Mouse (Mus musculus) mesoderm, embryonic 11.5 days (tissue): ENCODE results near the gene Efnb2.

Experiments used
- DNase-seq: peaks from one replicate; pipeline ENCODE4 v3.0.0-alpha.2; 2012; ENCODE audit warnings: low read depth, low spot score

The Efnb2 gene

DNA sequence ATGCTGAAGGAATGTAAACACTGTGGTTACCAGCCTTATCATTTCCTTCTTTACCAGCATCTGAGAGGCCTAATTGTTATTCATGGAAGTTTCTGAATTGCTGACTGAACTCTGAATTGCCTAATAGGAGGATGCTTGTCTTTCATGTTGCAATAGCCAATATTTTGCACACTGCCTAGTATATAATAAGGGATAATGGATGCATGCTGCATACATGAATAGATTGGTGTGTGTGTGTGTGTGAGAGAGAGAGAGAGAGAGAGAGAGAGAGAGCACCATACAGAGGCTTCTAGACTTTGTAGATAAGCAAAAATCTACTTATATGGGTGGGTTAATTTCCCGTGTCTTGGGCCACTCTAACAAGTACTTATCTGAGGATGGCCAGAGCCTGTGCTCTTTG, 47.2 kb downstream of the Efnb2 start:
- no peak for DNase-seq

DNA sequence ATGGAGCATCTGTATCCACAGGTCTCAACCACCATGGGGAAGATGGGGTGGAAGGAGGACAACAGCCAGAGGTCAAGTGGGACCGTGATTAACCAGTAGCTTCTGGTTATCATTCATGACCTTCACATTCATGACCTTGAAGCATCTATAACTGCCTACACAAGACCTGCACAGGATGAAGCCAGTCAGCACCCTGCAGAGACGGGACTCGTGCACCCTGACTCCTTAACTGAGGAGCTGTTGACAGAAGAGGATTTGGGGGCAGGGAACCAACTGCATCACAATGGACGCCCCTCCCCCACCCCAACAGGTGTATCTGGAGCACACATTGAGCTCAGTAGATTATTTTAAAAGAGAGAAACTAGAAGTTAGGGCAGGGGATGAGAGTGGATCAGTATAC, 49.1 kb downstream of the Efnb2 start:
- no peak for DNase-seq

DNA sequence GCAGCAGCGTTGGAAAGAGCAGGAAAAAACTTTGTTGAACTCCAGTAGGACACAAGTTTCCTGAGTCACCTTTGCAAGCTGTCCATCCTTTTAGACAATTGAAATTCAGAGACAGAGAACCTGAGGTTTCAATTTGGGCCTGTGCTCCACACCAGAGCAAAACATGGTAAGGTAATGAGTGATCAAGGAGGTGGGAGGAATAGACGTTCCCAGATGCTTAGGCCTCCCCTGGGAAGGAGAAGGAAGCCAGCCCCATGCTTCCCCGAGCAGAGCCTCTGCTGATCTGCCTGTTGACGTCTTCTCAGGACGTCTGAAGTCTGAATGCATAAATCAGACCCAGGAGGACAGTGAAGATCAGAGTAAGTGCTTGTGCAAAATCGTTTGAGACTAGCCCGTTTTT, 51.3 kb downstream of the Efnb2 start:
- no peak for DNase-seq

DNA sequence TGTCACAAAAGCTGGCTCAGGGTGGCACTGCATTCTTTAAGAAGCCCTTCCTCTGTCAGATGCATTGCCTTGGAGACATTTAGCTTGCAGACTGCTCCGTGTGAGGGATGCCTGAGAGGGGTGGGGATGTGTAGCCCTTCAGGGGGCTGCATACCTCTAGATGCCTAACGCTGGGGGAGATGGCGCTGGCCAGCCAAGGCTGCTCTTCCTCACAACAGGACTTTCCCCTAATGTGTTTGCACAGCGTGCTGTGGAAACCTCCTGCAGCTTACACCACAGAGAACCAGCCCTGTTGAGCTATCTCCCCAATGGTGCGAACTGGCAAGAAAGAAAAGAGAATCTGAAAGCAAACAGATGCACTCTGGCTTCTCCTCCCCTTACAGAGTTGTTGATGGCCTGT, 51.9 kb downstream of the Efnb2 start:
- DNase-seq, result peak; percentile 33

DNA sequence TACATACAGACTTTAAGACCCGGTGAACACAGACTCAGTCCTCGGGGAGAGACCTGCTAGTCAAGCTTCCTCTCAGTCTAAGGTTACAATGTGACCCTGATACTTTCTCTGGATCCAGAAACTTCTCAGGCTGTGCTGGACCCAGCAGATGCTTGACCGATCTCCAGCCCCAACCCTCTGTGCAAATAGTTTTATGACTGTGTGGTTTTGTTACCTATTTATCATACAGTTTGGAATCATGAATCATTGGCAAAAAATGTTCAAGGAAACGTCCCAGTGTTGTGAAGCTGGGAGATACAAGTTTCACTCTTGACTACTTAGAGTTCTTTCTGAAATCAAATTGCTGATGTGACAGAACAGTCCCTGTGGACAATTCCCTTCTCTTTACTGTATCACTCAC, 55.4 kb downstream of the Efnb2 start:
- no peak for DNase-seq

DNA sequence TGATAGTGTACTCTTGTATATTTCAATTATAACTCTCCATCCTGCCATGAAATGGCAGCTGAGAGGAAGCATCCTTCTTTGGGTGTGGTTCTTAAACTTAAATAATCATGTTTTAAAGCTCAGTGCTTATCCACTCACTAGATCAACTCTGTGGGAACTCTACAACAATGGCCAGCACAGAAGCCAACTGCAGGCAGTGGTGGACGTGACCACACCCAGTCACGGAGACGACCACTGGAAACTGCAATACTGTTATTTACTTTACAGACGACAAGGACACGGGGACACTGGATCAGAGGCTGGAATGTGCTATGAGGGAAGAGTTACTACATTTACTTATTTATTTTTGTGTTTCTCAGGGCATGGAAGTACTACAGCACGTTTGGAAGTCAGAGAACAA, 57.2 kb downstream of the Efnb2 start:
- no peak for DNase-seq

DNA sequence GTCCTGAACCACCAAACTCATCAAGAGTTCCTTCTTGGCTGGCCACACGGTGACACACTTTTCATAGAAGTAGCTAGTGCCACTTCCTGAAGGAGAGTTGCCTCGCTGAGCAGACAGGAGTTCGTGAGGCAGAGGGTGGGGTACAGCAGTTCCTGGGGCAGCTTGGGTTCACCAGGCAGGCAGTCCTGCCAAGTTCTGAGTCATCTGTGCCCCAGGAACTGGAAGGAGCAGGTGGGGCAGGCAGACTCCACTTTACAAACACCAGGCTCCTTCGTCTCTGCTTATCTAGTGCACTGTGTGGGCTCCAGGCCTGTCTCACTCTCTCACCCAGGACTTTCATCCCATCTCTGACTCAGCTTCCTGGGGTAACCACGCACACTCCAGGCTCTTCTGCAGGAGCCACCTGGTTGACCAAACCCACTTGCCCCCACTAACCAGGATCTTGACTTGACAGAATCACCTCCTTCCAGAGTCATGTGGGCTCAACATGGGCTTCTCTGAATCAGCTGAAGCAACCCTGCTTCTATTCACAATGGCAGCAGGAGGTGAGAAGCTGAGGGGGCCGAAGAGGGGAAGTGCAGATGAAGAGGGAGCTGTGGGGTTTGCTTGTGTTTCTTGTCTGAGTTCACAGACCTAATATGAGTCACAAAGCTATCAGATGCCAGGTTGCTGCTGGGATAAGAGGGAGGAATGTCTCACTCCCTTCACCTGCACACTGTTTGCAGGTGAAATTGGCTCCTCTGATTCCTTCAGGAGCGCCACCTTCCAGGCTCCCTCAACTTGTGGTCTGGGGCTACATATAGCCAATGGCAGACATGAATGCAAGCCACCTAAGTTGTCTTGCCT, 58.2 kb downstream of the Efnb2 start:
- DNase-seq, result no peak

DNA sequence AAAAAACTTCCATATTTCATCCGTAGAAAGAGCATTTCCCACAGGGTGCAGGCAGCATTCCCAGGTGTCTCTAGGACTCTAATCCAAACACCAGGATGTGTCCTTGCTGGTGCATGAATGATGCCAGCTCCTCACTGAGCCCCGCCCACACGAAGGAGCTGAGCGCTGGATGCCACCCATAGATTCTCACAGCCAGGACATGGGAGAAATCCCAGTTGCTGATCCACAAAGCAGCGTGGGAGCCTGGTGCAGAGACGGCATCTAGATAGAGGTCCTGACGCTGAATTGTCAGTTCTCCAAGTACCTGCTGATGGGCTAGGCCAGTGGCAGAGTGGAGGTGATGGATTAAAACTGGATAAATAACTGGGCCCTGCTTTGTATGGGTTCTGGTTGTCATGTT, 61.1 kb downstream of the Efnb2 start:
- no peak for DNase-seq

DNA sequence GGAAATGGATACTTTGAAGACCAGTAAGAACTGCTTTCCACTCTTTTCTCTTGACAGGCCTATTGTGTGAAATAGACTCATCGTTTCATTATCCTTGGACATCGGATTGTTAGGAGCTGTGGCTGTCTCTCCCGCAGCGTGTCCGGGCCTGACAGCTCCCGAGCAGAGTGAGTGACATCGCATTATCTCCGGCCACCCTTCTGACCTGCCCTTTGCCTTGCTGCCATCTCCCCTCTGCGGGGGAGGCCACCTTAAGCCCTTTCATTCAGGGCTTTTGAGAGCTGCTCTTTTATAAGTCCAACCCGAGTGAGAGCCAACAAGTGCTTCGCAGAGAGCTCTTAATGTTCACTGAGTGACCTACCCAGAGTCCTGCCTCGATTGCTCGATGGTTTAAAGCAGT, 63.6 kb downstream of the Efnb2 start:
- no peak for DNase-seq

DNA sequence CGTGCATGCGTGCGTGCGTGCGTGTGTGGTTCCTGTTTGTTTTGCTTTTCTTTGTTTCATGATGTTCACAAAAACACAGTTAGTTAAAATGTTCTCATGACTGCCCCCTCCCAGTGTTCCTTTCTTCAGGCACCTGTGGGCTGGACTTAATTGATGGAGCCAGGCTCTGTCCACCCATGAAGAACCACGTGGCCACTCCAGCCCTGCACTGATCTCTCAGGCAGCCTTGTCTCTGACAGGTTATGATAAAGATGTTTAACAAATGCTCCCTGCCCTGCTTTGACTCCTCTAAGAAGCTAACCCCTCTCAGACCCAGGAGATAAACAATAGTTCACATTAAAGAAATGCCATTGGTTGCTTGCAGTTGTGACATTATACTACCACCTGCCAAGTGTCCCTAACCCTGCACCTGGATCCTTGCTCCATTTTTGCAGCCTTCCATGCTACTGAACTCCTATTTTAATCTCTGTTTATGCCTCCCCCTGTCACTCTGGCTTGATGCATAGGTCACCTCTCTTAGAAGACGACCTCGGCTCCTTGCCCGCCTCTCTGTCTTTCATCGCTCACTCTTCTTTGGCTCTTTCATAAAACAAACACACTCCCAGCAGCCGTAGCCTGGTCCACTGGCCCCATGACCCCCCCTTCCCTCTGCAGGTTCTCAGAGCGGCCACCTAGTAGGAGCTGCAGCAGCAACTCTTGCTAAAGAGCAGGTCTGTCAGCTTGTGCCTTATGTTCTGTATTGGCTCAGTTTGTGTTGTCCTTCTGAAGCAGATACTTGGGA, 65.0 kb downstream of the Efnb2 start:
- DNase-seq, result no peak

DNA sequence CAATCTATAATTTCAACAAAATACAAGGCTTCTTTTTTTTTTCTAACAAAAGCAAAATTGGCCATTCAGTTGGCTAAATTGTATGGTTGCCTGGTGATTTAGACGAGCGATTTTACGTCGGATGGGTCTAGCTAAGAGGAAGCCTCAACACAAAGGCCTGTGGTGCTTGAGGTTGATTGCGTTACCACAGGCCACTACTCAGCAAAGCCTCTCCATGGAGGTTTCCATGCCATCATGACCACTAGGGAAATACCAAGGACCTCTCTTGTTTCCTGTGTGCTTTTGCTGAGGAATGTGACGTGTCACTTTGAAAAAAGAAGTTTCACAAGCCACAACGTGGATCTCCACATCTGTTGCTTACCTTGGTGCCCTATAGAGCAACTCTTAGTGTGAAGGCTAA, 67.2 kb downstream of the Efnb2 start:
- no peak for DNase-seq

DNA sequence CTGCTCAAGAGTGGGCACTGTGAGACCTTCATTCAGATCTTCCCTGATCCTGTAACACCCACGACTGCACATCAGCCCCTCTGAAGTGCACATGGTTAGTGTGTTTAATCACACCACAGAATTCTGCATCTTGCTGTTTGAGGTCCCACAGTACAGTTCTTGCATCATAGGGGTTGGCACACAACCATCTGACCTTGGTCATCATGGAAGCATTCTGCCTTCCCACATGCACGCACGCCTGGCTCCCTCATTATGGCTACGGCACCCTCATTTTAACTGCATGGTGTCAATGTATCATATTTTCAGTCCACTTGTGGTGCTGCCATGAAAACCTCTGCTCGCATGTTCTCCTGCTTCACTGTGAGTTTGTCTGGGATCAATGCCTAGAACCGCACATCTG, 67.7 kb downstream of the Efnb2 start:
- no peak for DNase-seq

DNA sequence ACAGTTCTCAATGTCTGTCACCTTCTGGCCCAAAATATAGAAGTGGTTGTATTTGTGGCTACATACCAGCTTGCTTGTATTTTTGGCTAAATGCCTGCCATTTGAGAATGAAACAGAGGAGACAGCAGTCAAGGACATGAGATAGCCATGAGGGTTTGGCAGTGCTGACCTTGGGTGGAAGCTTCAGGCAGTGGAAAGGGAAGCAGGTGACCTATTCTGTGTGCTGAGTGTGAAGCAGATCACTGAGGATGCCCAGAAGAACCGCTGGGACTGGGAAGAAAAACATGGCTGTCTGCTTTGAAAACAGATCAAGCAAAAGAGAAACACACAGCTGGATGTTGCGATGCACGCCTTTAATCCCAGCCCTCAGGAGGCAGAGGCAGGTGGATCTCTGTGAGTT, 68.7 kb downstream of the Efnb2 start:
- DNase-seq, result no peak

DNA sequence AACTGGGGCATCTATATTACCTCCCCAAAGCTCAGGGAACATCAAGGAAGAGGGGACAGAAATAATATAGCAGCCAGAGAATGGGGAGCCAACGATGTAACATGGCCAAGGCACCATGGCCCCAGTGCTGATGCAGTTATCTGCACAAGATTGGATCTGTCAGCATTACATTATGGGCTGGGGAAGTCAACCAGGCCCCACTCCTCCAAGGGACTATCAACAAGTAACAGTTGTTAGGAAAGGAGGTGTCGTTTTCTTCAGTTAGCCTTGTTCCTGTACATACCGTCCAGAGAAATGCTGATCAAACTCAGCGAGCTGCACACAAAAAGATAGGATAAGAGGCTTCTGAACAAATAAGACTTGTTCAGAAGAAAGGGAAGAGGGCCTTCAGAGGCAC, 77.1 kb downstream of the Efnb2 start:
- DNase-seq, result no peak

DNA sequence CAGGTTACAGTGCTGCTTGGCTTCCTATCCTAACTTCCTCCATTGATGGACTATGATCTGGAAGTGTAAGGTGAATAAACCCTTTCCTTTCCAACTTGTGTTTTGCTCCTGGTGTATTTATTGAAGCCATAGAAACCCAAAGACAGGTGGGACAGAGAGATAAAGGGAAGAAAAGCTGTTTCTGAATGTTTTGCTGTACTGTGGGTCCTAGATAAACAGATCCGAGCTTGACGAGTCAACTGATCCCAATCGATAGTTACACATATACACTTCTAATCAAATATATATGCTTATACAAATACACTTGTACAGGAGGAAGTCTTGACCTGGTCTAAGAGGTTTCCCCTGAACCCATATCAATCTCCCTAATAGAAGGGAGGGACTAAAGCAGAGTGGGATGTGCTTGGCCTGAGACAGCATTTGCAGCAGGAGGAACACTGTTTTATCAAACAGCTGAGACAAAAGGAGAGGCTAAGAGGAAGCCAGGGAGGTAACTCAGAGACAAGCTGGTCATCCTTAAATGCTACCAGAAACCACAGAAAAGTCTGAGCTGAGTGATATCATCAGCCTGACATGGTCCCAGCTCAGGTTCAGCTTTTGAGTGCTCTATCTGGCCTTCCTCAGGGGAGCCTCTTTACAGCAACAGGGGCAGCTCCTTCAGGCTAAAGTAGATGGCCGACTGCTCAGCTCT, 77.6 kb downstream of the Efnb2 start:
- no peak for DNase-seq

DNA sequence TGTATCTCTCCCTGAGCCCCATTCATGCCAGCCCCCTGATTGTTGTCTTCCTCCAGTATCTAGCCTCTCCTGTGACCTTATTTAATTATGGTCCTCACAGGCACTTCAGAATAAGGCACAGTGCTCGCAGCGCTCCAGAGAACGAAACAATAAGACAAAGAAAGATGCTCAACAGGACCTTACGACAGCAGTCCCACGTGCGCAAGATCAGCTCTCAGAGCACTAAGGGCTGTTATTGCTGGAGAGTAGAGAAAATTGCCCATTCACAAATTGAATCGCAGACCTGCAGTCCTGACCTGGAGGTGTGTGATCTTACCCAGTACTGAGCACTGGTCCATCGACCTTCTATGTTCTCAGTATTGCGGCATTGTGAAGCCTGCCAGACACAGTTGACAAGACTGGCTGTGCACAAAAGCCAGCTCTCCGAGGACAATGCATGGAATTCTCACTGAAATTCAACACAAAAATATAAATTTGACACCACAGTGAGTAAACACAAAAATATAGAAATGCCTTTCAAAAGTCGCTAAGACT, 83.2 kb downstream of the Efnb2 start:
- DNase-seq, result no peak

DNA sequence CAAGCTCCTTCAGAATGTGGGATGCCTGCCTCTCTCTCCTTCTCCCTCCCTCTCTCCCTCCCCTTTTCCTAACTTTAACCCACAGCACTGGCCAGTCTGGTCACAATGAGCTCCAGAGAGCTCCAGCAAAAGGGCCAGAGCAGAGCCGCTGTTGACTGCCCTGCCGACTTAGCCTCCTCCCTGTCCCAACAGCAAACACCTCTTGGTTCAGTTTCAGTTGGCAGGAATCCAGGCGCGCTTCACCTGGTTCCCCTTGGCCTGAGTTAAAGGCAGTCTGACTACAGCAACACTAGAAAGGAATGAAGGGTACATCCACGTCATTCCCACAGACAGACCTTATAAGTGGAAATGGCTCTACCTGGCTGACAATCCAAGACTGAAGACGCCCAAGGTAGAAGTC, 84.2 kb downstream of the Efnb2 start:
- DNase-seq, result no peak

DNA sequence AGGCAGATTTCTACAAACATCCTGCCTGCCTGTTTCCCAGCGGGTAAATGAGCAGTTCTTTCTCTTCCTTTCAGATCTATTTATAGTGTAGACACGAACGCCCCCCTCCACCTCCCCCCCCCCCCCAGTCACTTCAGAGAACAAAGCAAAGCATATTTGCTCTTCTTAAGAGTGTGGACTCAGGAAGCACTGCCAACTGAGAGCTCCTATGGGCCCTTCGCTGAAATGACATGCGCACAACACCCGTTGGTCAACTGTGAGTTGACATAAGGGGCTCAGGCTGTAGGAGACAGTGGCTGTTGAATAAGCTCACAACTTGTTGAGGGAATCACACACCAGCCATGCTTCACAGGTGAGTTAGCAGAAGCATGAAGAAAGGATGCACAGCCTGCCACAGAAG, 84.8 kb downstream of the Efnb2 start:
- no peak for DNase-seq

DNA sequence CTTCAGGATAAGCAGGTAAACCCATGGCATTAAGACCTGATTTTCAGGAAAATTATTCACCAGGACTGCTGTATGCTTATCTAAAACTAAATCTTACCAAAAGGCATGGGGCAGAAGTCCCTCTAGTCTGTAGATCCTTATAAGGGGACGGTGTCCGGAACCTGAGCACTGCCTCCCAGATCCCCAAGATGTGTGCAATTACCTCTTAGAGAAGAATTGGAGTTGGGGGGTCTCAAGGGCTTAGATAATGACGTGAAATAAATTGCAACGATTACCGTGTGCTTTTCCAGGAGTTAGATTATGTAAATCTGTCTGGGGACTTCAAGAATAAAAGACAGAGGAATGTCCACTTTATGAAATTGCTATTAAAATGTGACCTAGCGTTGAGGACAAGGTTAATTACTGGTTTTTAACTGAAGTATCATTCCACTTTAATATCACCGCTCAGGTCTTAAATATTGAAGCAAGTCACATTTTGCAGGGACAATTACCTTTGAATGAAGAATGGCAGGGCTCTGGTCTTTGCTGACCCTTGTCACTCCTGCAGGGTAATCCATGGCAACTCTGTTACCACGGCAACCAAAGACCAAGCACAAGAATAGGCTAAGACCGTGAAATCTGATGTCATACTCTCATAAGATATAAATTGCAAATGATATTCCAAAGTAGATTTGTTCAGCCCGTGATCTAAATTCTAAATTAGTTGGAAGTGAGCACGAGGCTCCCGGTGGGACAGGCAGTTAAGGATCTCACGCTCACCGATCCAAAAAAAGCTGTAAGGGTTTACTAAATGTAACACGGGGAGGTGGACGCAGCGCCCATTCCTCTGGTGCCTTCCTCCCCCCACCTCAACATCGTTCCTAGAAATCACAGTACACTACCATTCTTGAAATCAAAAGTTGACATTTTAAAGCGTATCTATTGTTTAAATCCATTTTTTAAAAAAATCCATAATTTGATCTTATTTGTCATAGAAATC, 86.2 kb downstream of the Efnb2 start:
- DNase-seq, result peak; percentile 81

DNA sequence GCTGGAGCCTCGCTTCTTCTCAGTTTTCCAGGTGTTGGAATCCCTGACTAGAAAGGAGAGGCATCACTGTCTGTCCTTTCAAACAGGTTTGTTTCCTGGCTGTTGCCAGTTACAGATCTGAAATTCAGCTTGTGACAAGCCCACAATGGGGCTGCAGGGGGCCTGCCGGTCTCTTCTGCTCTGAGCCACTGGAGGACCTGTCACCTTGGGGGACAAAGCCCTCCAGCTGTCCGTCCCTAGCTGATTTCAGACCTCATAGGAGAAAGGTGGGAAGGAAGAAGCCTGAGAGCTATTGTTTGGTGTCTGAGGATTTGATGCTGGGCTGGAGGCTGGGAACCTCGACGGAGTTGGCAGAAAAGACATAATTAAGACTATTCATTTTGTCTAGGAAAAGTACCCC, 88.8 kb downstream of the Efnb2 start:
- DNase-seq, result no peak

DNA sequence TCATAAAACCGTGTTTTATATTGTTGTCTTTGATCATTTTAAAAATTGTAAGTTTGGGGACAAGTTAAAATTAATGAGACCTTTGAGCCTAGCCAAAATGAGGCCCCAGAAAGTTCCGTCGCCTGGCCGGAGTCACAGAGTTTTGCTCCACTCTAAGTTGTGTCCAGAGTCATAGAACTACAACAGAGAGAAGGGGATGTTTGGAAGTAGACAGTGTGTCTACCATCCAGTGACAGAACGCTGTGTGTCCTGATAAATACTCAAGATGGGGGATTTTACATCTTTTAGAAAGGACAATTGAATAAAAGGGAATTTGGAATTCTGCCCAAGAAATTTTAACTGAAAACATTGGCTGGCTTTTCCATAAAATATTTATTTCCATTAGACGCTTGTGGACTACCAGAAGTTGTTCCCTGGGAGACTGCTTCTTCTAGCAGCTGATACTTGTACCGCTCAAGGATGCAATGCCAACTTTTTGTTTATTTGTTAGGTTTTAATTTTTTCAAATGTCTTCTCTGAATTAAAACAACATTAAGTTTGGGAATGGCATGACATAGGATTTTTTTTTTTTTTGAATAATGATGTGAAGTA, 89.3 kb downstream of the Efnb2 start:
- no peak for DNase-seq
